Mouse (Mus musculus) heart, postnatal 36 days (tissue): ENCODE results near the gene Tacstd2. TPM values are rescaled to one million over a fixed set of nuclear protein-coding genes. Genes with fewer than 3 reads are reported as not detected.
"Not testable (repeated sequence)": the region's sequence is repeated elsewhere in the genome, so short reads cannot be mapped to it uniquely, and the experiment has no call there.

Experiments
- DNase-seq, 2 experiments: peaks; one replicate each; pipeline ENCODE4 v3.0.0; 2021 to 2022
- intact Hi-C: fragments of 180-260 bp; cut with DNase I; formaldehyde crosslinking; loops from one replicate; pipeline ENCODE4 v1.15.1; 2025
- total RNA-seq, 2 experiments: library from RNA; stranded (reverse); gene quantifications; 2 replicates each; pipeline ENCODE4 v1.2.3; 2021

Tacstd2 gene
- total RNA-seq = not detected

DNA sequence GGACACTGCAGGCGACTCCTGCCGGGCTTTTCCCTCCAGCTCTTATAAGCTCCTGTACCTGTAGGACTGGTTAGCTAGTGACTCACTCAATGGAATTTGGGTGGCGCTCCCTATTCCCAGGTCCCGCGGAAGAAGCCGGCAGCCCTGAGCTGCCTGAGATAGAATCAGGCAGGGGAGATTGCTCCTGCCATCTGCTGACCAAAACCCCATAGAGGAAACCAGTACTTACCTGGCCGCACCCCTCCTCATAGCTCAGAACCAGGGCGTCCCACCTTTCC lies at the start of gene Tacstd2:
Gene Tacstd2 (minus strand): TSS at position 20 of the 278 bp plus-strand sequence.
- intact Hi-C loops = no loop called here
- DNase-seq = no peak

DNA sequence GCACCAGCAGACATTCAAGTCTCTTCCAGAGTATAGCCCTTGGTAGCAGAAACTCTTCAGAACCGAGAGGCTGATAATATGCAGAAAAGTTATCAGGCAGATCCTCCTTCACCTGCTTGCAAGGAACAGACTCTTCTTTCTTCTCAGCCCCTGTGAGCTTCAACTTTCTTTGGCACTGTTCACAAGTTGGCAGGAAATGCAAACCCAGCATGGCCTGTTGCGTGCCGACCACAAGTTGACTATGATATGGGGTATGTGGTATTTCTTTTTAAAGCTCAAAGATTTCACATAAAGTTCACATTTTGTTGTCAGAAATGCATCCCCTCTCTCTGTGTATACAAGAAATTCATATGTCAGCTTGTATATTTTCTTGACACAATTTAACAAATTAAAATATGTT lies 30.7 kb upstream of the Tacstd2 start:
- intact Hi-C loops = no loop called here
- no peak for DNase-seq

DNA sequence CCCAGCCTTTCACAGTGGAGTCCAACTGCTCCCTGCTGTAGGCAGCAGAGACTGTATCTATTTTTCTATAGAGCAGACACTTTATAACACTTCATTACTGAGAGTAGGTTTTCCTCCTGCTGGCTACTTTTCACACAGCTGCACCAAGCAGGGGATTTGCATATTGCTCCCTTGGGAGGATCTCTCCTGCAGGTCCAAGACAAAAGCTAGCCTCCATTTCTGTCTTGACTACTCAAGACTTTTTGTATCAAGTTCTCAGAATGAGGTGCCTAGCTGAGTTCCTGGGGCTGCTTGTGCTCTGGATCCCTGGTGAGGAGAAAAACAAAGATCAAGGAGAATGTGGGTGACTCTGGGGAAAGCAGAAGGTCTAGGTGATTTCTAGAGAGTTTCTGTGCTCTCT lies 19.8 kb upstream of the Tacstd2 start:
- intact Hi-C loops = no loop called here

DNA sequence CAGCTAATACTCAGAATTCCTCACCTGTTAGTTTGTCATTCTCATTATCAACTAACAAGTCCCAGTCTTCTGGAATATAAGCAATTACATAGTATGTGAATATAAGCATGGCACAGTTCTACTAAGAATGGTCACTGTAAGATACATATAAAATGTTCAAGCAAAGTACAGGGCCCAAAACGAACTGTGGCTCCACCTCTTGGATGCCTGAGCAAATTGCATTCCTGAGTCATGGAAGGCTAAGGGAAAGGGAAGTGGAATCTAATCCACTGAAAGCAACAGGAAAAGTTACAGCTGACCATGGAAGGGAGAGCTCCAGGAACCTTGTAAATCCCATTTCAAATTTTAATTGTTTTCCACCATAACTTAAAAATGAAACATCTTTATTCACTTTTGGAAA lies 14.0 kb upstream of the Tacstd2 start:
- no peak for DNase-seq
- intact Hi-C loops = loop anchor here (10.0 kb wide), 1 partner anchor 375 kb away; no protein-coding TSS in a partner anchor

More for the DNA sequence above, 19.8 kb upstream of the Tacstd2 start:
- no peak for DNase-seq

DNA sequence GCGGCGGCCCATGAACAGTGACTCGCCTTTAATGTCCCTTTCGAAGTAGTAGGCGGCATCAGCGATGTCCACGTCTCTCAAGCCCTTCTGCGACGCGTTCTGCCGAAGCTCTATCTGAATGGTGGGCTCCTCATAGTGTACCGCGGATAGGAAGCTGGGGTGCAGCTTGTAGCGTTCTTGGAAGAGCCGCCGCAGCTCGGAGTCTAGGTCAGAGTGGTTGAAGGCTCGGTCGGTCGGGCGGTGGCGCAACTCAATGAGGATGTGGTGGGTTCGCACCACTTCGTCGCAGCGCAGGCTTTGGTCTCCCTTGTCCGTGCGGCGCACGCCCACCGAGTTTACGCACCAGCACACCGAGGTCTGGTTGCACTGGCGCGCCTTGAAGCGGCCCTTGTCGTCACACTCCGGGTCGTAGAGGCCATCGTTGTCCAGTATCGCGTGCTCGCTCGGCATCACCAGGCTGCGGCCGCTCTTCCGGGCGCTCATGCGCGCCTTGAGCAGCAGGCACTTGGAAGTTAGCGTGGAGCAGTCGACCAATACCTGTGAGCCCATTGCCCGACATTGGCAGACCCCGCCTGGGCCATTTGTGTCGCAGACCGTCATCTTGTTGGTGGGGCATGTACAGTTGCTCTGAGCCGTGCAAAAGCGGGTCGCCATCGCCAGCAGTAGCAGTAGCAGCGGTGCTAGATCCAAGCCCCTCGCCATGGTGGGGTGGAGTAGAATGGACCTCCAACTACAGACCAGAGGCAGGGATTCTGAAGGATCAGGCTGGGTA lies 405 bp downstream of the Tacstd2 start:
- intact Hi-C loops = no loop called here
- DNase-seq = no peak

DNA sequence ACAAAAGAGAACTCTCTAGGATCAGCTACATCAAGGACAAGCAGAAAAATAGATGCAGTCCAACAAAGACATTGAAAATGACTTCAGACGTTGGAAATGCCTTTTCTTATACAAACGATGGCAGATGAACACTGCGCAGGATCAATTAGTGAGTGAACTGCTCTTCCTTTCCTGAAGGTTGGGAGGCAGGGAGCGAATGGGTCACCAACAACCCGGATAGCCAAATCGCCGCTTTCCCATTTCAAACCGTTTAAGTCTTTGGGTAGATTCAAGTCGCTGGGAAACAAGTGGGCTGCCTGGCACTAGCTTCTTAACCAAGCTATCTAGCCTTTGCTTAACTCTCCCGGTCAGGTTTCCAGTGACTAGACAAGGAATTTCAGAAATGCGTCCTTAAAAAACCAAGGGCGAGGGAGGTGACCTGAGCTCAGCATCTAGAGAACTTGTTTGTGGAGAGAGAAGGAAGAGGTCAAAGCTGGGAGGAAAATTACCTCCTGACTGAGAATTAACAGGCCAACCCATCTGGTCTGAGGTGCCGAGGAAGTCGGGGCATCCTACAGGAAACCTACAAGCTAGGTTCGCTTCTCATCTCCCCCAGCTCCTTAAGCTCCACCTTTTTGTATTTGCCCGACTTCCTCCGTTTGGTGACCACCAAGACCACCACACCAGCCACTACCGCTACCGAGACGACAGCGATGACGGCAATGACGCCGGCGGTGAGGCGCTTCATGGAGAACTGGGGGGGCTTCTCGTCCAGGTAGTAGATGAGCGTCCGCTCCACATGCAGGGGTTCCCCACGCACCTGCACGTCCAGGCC lies 1.2 kb downstream of the Tacstd2 start:
- intact Hi-C loops = no loop called here
- DNase-seq = no peak

DNA sequence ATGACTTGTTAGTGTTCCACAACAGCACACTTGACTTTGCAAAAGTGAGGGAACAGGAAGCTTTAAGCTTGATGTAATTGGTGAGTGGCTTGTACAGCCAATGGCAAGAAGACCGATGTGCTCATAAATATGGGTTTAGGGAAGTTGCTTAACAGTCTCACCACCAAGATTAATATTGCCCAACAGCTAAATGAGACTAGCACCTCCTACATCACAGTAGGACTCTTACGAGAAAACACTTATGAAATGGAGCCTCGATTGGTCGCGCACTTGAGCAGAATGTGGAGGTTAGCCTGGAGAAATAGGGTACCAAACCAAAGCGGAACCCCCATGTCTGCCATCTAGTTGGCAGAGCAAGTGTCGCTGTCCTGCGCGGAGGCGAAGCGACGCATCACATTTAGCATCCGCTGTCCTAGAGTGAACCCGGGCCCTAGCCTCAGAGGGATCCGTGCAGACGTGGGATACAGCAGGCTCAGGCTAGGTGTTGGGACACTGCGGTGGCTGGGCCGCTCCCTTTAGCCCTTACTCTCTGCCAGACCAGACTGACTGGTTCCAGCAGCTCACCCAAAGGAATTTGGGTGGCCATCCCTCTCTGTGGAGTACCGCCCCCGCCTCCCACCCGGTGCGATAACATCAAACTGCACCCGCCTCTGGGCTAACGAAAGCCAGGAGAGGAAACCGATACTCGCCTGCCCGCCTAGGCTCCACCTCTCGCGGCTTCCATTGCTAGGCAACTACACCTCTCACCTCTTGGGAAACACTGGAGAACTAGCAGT lies 2.7 kb downstream of the Tacstd2 start:
- DNase-seq = no peak
- intact Hi-C loops = no loop called here

DNA sequence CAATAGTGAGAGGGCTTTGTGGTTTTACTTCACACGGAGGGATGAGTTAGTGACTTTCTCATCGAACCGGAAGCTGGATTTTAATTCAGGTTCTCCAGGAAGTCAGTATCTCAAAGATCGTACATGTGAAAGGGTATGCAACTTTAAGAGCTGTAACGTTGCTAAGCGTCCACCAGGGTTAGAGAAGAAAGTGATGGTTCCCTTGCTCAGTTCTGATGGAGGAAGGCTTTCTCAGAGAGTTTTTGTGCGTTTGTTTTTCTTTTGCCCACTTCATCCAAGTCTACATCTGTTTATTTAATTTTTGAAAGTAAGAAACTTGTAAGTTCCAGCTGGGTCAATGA lies 3.8 kb downstream of the Tacstd2 start:
- intact Hi-C loops = no loop called here
- no peak for DNase-seq

DNA sequence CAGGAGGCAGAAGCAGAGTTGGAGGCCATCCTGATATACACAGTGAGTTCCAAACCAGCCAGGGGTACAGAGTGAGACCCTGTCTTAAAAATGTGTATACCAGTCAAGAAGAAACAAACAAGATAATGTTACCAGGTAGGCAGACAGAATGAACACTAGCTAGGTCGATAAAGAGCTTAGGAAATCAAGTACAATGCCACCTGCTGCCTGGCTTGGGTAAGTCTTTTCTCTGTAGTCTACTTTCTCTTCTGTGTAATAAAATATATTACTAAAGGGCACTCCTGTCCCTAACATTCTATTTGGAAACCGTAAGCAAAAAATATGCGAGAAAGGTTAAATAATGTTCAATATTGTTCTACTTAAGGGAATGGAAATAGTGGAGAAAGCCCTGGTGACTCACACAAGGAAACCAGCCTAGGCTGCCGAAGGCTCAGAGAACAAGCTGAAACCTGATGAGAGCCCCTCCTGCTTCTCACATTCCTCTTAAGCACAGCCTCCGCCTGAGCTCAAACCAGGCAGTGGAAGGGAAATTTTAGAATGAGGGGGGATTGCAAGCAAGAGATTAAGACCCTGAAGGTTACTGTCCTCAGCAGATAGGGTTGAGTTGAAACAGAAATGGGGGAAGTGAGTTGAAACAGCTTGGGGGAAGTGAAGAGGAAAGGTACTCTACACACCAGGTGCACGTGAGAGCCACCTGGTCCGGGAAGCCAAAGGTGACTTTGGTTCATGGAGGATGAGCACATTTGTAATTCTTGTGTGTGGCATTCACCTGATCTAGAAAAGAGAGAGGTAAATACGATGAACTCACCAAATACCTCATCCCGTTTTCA lies 4.4 kb downstream of the Tacstd2 start:
- DNase-seq = no peak
- intact Hi-C loops = no loop called here

DNA sequence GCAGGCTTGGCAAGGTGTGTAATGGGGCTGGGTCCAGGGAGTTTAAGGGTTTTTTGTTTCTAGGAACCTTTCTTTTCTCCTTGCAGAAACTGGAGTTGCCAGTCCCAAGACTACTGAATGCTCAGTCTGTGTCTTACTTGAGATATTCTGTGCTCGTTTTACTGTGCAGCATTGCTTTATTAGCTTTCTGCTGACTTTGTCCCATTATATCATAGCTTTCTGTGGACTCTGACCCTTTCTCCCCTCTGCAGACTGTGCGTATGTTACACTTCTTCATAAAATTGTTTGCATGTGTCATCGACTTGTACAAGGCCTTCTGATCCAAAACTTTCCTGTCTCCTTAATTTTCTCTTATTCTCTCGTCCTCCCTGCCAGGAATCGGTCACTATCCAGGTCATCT lies 9.2 kb downstream of the Tacstd2 start:
- no peak for DNase-seq
- intact Hi-C loops = no loop called here

DNA sequence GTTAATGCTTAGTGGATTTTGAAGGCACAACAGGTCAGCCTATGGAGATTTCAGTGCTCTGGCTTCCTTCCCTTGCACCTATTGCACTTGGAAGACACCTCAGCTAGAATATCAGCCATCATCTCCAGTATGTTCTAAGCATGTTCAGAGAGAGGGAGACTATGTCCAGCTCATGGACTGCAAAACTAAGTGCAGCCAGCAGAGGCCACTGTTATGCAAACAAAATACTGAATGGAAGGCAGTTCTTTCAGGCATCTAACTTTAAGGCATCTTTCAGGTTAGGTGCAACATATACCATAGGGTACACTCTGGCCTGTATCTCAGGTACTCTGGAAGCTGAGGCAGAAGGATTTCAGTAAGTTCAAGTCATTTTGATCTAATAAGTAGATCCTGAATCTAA lies 24.8 kb downstream of the Tacstd2 start:
- intact Hi-C loops = no loop called here
- peak; percentile 18 to 33 for DNase-seq

DNA sequence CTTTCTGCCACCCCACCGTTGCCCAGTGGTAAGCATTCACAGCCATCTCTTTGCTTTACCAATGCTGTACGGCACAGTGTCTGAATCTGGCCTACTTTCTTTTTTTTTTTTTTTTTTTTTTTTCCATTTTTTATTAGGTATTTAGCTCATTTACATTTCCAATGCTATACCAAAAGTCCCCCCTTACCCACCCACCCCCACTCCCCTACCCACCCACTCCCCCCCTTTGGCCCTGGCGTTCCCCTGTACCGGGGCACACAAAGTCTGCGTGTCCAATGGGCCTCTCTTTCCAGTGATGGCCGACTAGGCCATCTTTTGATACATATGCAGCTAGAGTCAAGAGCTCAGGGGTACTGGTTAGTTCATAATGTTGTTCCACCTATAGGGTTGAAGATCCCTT lies 33.7 kb downstream of the Tacstd2 start:
- intact Hi-C loops, DNase-seq: not testable (repeated sequence)

DNA sequence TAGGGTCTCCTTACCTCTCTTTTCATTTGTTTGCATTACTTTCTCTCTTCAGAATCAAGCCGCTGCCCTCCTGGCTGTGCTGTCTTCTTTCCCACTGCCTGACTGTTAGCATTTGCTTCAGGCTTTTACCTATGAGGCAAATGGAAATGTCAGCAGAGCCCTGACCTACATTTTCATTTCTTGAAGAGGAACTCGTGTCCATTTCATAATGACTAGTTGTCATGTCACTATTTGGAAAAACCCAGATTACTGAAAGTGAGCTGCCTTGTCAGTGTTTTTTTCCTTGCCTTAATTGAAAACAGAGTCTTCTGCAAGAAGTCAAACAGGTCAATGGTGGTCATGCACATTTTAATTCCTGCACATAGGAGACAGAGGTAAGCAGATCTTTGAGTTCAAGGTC lies 43.8 kb downstream of the Tacstd2 start, which contains the start of gene Il23r:
Gene Il23r (minus strand): TSS at position 101 of the 400 bp plus-strand sequence.
- no peak for DNase-seq
- intact Hi-C loops = no loop called here

Other genes with a start within 250 kb of the Tacstd2 start
- under 1 TPM; 0.14 TPM for gene Il12rb2, start 159.6 kb downstream of the Tacstd2 start, total RNA-seq
- not detected for gene Il23r, start 43.9 kb downstream of the Tacstd2 start, total RNA-seq